Mouse (Mus musculus) intestine, embryonic 14.5 days (tissue): ENCODE data around the gene Agbl2. TPM values are rescaled to one million over a fixed set of nuclear protein-coding genes. Genes with fewer than 3 reads are reported as not detected.
A peak's percentile ranks its signal among the peaks of the same experiment; 100 is the strongest.

ENCODE experiments used
- ATAC-seq: fragments of 200-750 bp; cut with Nextera tagmentation; replicated peaks from 2 replicates; pipeline ENCODE4 v1.8.0; 2017; ENCODE audit warnings: low read depth, moderate number of reproducible peaks, moderate TSS enrichment, moderate library complexity; ENCODE audit not compliant: low FRiP score, low TSS enrichment
- DNase-seq: peaks from one replicate; pipeline ENCODE4 v3.0.0-alpha.2; 2018; ENCODE audit warnings: low spot score
- H3K27ac ChIP-seq: fragments of 300-500 bp; sonication (generic); 2 replicates; pipeline ENCODE4 v1.5.1; 2014; ENCODE audit warnings: low read depth, mild to moderate bottlenecking, control low read depth
- H3K27me3 ChIP-seq: fragments of 300-500 bp; sonication (generic); replicated peaks from 2 replicates; pipeline ENCODE4 v1.6.1; 2014; ENCODE audit warnings: low read length, control low read depth; ENCODE audit not compliant: control insufficient read depth, insufficient read depth
- H3K36me3 ChIP-seq: fragments of 300-500 bp; sonication (generic); 2 replicates; pipeline ENCODE4 v1.6.1; 2014; ENCODE audit warnings: low read length, control low read depth; ENCODE audit not compliant: control insufficient read depth, insufficient read depth
- H3K4me1 ChIP-seq: fragments of 300-500 bp; sonication (generic); replicated peaks from 2 replicates; pipeline ENCODE4 v1.6.1; 2014; ENCODE audit warnings: low read length, control low read depth, mixed read lengths; ENCODE audit not compliant: control insufficient read depth, insufficient read depth
- H3K4me2 ChIP-seq: fragments of 300-500 bp; sonication (generic); 2 replicates; pipeline ENCODE4 v1.6.1; 2014; ENCODE audit warnings: low read length
- H3K4me3 ChIP-seq: fragments of 300-500 bp; sonication (generic); 2 replicates; pipeline ENCODE4 v1.5.1; 2014; ENCODE audit warnings: low read depth, low read length, control low read depth, mixed read lengths
- H3K9ac ChIP-seq: fragments of 300-500 bp; sonication (generic); 2 replicates; pipeline ENCODE4 v1.6.1; 2014; ENCODE audit warnings: mild to moderate bottlenecking, low read length
- H3K9me3 ChIP-seq: fragments of 300-500 bp; sonication (generic); 2 replicates; pipeline ENCODE4 v1.6.1; 2016; ENCODE audit warnings: low read length, control low read depth; ENCODE audit not compliant: control insufficient read depth
- WGBS: fragments of 180-500 bp; shearing (Covaris S2); extraction: QIAGEN DNeasy Blood & Tissue Kit; methylation state at CpG from one replicate; pipeline ENCODE4 v1.1.7; 2014; 5-methylcytosine and 5-hydroxymethylcytosine counted together
- polyA plus RNA-seq: library from polyadenylated mRNA; unstranded; fragments of >200 nt; fragmentation: Nextera tagmentation; extraction: Ambion mirVana; gene quantifications from 2 replicates; pipeline ENCODE4 v1.2.1, GENCODE M21; 2014

Agbl2 gene
- polyA plus RNA-seq, 1 experiment from 2014 or later = 1.0 TPM

GRCm38 (mm10) chr2:90746538-90746865 lies 36.0 kb upstream of the Agbl2 start:
- H3K4me1 ChIP-seq = peaks cover 10% of the 10 kb centered on the region; the same call in 1 of the 2 replicates
- H3K4me2 ChIP-seq = peak overlapping the region; percentile 88
- H3K4me3 ChIP-seq = peak overlapping the region; percentile 97
- DNase-seq (no peak), ATAC-seq (no peak)
- WGBS = 11% methylated on average over 4 of the region's 4 CpGs
- H3K27me3 ChIP-seq = no peaks in the 10 kb centered on the region
- peak overlapping the region; percentile 96 for H3K9ac ChIP-seq
- H3K9me3 ChIP-seq = no peaks in the 10 kb centered on the region
- H3K36me3 ChIP-seq = peaks cover 38% of the 10 kb centered on the region
- H3K27ac ChIP-seq = no peak overlapping the region; the same call in 1 of the 2 replicates

- Histone ChIP-seq H3K9me3 (no peaks in the 10 kb centered on the region), H3K9ac (peak overlapping the region; percentile 96; the same call in 1 of the 2 replicates), H3K4me3 (peak overlapping the region; percentile 97; the same call in 1 of the 2 replicates), H3K4me2 (peak overlapping the region; percentile 88), H3K36me3 (peaks cover 41% of the 10 kb centered on the region), H3K27ac (no peak overlapping the region), H3K4me1 (peaks cover 10% of the 10 kb centered on the region; the same call in 1 of the 2 replicates), H3K27me3 (no peaks in the 10 kb centered on the region)
- ATAC-seq (no peak), DNase-seq (no peak)
- 87% methylated on average over 10 of the region's 10 CpGs for WGBS
These were observed 35.4 kb upstream of the Agbl2 start for GRCm38 (mm10) chr2:90747131-90747530.

GRCm38 (mm10) chr2:90749676-90750459 lies 32.7 kb upstream of the Agbl2 start:
- no peak for ATAC-seq
- Histone ChIP-seq H3K27me3 (no peaks in the 10 kb centered on the region), H3K9me3 (no peaks in the 10 kb centered on the region), H3K9ac (no peak overlapping the region), H3K4me1 (peaks cover 10% of the 10 kb centered on the region; the same call in 1 of the 2 replicates), H3K4me3 (no peak overlapping the region), H3K4me2 (no peak overlapping the region), H3K36me3 (peaks cover 68% of the 10 kb centered on the region), H3K27ac (no peak overlapping the region)
- 81% methylated on average over 6 of the region's 6 CpGs for WGBS
- DNase-seq = no peak

- Histone ChIP-seq H3K4me3 (no peak overlapping the region), H3K27me3 (no peaks in the 10 kb centered on the region), H3K36me3 (peaks cover 93% of the 10 kb centered on the region), H3K4me1 (no peaks in the 10 kb centered on the region; the same call in 1 of the 2 replicates), H3K9ac (no peak overlapping the region), H3K27ac (no peak overlapping the region), H3K4me2 (no peak overlapping the region), H3K9me3 (no peaks in the 10 kb centered on the region)
- ATAC-seq (no peak), DNase-seq (no peak)
- 93% methylated on average over 2 of the region's 2 CpGs for WGBS
These were observed 29.0 kb upstream of the Agbl2 start for GRCm38 (mm10) chr2:90753565-90753964.

- no peaks in the 10 kb centered on the region for H3K4me1 ChIP-seq
- H3K9me3 ChIP-seq = no peaks in the 10 kb centered on the region
- WGBS = 98% methylated on average over 3 of the region's 3 CpGs
- no peak overlapping the region for H3K9ac ChIP-seq
- no peak overlapping the region for H3K4me3 ChIP-seq
- ATAC-seq (no peak), DNase-seq (no peak)
- no peak overlapping the region for H3K4me2 ChIP-seq
- H3K36me3 ChIP-seq = peaks cover 93% of the 10 kb centered on the region
- no peaks in the 10 kb centered on the region for H3K27me3 ChIP-seq
- H3K27ac ChIP-seq = no peak overlapping the region
These were observed 28.3 kb upstream of the Agbl2 start for GRCm38 (mm10) chr2:90754188-90754587.

GRCm38 (mm10) chr2:90765123-90765522 lies 17.4 kb upstream of the Agbl2 start:
- no peak overlapping the region for H3K27ac ChIP-seq
- no peaks in the 10 kb centered on the region for H3K27me3 ChIP-seq
- ATAC-seq (no peak), DNase-seq (no peak)
- H3K4me2 ChIP-seq = no peak overlapping the region
- H3K9me3 ChIP-seq = no peaks in the 10 kb centered on the region
- 77% methylated on average over 3 of the region's 3 CpGs for WGBS
- no peak overlapping the region for H3K4me3 ChIP-seq
- no peak overlapping the region for H3K9ac ChIP-seq
- peaks cover 99% of the 10 kb centered on the region for H3K36me3 ChIP-seq
- H3K4me1 ChIP-seq = no peaks in the 10 kb centered on the region

- H3K36me3 ChIP-seq = peaks cover 49% of the 10 kb centered on the region
- peaks cover 4% of the 10 kb centered on the region; the same call in 1 of the 2 replicates for H3K4me1 ChIP-seq
- 52% methylated on average over 3 of the region's 3 CpGs for WGBS
- no peaks in the 10 kb centered on the region for H3K9me3 ChIP-seq
- H3K27ac ChIP-seq = no peak overlapping the region
- DNase-seq = no peak
- H3K4me3 ChIP-seq = no peak overlapping the region
- no peak overlapping the region for H3K4me2 ChIP-seq
- no peak for ATAC-seq
- H3K27me3 ChIP-seq = 0 out of 2 replicates have a peak, but pooled peaks cover 6% of the 10 kb centered on the region
- H3K9ac ChIP-seq = no peak overlapping the region
These were observed 1.2 kb upstream of the Agbl2 start for GRCm38 (mm10) chr2:90781323-90781722.

- no peak for DNase-seq
- Histone ChIP-seq H3K27me3 (0 out of 2 replicates have a peak, but pooled peaks cover 6% of the 10 kb centered on the region), H3K27ac (no peak overlapping the region), H3K9ac (no peak overlapping the region), H3K4me3 (no peak overlapping the region), H3K4me2 (peak overlapping the region; percentile 81; the same call in 1 of the 2 replicates), H3K9me3 (no peaks in the 10 kb centered on the region), H3K4me1 (peaks cover 4% of the 10 kb centered on the region; the same call in 1 of the 2 replicates), H3K36me3 (peaks cover 43% of the 10 kb centered on the region)
- ATAC-seq = no peak
- WGBS = 44% methylated on average over 2 of the region's 2 CpGs
These were observed 589 bp upstream of the Agbl2 start for GRCm38 (mm10) chr2:90781938-90782337.
